Mouse (Mus musculus): Measurements from ENCODE around the gene Flnb.

Flnb gene

DNA sequence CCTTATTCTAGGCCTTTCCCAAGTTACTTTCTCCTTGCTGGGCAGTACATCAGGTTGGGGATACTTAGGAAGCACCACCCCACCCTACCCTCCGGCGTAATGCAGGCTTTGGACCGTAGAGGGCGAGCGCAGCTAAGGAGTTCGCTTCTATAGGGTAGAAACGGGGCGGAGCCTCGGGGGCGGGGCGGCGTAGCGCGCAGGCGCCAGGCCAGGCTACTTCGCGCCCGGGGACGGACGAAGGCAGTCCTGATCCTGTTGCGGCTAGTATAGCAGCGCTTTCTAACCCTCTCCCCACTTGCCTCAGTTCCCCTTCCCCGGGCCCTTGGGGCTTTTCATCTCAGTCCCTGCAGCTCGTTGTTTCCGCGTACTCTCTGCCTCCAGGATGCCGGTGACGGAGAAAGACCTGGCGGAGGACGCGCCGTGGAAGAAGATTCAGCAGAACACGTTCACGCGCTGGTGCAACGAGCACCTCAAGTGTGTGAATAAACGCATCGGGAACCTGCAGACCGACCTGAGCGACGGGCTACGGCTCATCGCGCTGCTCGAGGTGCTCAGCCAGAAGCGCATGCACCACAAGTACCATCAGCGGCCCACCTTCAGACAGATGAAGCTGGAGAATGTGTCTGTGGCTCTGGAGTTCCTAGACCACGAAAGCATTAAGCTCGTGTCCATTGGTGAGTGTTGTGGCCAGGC lies at the start of gene Flnb:
Gene Flnb (plus strand): TSS at position 188 of the 693 bp plus-strand sequence.
- DNase-seq (ENCODE audit: low spot score): peak; percentile 99

- DNase-seq (ENCODE audit: low spot score): peak; percentile 19
These were observed 43.9 kb upstream of the Flnb start for GRCm38 (mm10) chr14:7773714-7774389.

- no peak for DNase-seq (ENCODE audit: low spot score)
These were observed 31.7 kb upstream of the Flnb start for GRCm38 (mm10) chr14:7786073-7786472.

GRCm38 (mm10) chr14:7789266-7790030 lies 28.3 kb upstream of the Flnb start:
- DNase-seq (ENCODE audit: low spot score): no peak

DNA sequence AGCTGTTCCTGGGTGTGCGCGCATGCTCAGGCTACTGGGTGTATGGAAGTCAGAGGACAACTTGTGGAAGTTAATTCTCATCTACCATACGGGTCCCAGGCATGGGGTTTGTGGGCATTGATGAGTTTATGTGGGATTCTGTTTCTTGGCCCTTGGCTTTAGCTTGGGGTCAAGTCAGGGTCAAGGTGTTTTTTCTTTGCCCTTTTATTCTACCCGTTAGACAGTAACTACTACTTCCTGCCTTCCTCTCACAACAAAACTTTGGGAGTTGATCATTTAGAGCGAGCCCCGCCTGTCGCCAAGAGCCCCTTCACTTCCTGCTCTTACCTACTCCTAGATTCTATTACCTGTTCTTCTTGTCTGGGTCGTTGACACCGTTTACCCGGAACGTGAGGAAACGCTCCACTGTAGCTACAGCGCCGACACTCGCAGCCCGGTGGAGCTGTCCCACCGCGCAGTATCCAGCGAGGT lies 26.7 kb upstream of the Flnb start:
- DNase-seq (ENCODE audit: low spot score): no peak

DNA sequence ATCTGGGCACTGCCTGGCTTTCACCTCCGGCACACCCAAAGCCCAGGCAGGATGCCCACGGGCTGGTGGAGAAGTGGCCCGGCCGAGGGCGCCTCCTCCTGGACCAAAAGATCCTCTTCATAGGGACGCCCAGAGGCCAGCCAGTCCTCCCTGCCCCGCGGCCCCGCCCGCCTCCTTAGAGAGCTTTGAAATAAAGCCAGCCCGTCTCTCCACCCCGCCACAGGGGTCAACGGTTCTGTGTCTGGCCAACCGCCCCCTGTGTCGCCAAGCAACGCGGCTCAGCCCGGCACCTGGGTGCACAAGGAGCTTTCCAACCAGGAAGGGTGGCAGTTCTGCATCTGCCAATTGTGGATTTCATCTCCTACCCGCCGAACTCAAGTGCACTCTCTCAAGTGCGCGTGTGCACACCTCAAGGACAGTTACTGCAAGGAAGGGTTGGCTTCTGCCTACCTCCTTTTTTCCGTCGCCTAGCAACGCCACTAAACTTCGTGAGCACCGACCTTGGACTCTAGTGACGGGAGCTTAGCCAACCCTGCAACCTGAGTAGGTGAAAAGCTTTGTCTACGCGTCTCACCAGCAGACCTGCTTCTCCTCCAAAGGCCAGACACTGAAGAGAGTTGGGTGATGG lies 26.1 kb upstream of the Flnb start, which contains the start of gene Gm26661:
Gene Gm26661 (plus strand): TSS at position 56 of the 628 bp plus-strand sequence.
- peak; percentile 58 for DNase-seq (ENCODE audit: low spot score)

DNA sequence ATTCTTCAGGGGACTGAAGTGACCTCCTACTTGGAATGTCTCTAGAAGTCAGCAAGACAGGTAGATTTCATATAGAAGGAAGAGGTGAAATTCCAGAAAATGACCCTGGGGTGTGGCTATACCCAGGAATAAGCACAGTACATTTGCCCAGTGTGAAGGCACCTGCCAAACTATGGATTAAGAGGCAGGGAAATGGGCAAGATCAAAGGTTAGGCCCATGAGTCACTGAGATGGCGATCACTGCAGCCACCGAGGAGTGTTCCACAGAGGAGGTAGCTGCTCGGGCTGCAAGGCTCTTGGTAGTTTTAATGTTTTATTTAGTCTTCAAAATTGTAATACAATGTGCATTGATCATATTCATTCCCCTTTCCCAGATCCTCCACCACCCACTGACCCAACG lies 21.8 kb upstream of the Flnb start:
- DNase-seq (ENCODE audit: low spot score): no peak

DNA sequence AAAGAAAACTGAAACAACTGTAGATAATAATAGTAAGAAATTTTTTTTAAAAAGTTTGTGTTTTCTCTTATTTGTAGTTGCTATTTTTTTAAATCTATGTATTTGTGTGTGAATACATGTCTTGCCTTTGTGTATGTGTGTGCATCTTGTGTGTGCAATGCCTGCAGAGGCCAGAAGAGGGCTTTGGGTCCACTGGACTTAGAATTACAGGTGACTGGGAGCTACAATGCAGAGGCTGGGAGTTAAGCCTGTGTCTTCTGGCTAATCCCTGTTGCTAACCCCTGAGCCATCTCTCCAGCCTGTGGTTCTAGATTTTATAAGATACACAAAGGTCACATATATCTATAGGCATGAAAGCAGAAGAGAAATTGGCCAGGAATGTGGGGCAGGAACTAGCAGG lies 17.1 kb upstream of the Flnb start:
- no peak for DNase-seq (ENCODE audit: low spot score)

GRCm38 (mm10) chr14:7801831-7802230 lies 15.9 kb upstream of the Flnb start:
- no peak for DNase-seq (ENCODE audit: low spot score)

GRCm38 (mm10) chr14:7803874-7804557 lies 13.7 kb upstream of the Flnb start:
- DNase-seq (ENCODE audit: low spot score): no peak

DNA sequence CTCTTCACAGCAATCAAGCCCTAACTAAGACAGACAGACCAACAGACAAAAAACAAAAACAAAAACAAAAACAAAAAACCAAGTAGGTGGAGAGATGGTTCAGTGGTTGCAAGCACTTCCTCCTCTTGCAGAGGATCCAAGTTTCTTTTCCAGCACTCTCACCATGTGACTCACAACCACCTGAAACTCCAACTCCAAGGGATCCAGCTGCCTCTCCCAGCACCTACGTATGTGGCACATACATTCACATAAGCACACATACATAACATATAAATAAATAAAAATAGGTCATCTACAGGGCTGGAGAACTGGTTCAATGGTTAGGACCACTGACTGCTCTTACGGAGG lies 13.2 kb upstream of the Flnb start:
- no peak for DNase-seq (ENCODE audit: low spot score)

GRCm38 (mm10) chr14:7807711-7808110 lies 10.0 kb upstream of the Flnb start:
- no peak for DNase-seq (ENCODE audit: low spot score)

GRCm38 (mm10) chr14:7808501-7808981 lies 9.2 kb upstream of the Flnb start:
- peak; percentile 52 for DNase-seq (ENCODE audit: low spot score)

GRCm38 (mm10) chr14:7809043-7809955 lies 8.5 kb upstream of the Flnb start:
- DNase-seq (ENCODE audit: low spot score): peak; percentile 51

- DNase-seq (ENCODE audit: low spot score): no peak
These were observed 835 bp downstream of the Flnb start for GRCm38 (mm10) chr14:7818463-7819121.

DNA sequence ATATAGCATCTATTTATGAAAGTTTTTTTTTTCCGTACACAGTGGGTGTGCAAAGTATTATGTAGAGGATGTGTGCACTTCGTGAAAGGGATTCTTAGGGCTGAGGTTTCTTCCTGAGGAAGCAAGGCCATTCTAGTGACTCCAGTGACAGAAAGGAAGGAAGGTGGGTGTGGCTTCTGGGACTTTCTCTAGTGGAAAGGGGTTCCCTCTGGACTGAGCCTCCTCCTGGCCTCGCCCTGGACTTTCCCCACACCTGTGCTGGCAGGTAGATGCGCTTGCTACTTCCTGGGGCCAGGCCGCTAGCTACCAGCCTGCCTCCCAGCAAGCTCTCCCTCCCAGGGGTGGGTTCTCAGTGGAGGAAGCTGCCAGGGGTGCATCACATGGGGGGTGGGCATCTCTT lies 1.7 kb downstream of the Flnb start:
- DNase-seq (ENCODE audit: low spot score): no peak

DNA sequence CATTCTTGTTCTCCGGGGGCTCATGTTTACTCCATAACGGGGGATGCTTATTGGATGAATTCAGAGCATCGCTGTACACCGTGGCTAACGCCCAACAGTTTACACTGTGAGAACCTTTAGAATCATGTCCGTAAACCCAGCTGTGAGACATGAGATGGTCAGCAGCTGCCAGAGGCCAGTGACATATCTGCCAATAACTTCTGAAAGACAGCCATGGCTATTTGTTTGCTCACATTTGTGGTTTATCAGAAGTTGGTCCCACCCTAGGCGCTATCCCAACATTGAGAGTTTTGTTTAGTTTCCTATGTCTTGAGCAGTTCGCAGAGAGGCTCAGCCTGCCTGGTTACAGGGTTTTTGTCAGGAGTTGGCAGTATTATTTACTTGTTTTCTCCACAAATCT lies 3.6 kb downstream of the Flnb start:
- no peak for DNase-seq (ENCODE audit: low spot score)

DNA sequence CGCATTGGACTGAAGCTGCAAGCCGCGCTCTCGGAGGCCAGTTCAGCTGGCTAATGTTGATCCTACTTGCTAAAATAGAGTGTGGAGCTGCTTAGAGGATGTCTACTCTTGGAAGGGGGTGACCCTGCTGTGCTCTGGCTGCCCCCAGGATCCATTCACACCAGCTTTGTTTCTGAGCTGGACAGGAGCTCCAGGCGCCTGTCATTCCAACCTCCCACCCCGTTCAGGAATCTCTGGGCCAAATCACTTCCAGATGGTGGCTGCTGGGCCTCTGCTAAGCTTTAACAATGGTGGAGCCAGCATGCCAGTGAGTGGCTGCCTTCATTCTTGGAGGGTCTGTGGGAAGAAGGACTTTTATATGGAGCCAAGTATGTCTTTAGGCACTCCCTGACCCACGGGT lies 4.9 kb downstream of the Flnb start:
- DNase-seq (ENCODE audit: low spot score): no peak

DNA sequence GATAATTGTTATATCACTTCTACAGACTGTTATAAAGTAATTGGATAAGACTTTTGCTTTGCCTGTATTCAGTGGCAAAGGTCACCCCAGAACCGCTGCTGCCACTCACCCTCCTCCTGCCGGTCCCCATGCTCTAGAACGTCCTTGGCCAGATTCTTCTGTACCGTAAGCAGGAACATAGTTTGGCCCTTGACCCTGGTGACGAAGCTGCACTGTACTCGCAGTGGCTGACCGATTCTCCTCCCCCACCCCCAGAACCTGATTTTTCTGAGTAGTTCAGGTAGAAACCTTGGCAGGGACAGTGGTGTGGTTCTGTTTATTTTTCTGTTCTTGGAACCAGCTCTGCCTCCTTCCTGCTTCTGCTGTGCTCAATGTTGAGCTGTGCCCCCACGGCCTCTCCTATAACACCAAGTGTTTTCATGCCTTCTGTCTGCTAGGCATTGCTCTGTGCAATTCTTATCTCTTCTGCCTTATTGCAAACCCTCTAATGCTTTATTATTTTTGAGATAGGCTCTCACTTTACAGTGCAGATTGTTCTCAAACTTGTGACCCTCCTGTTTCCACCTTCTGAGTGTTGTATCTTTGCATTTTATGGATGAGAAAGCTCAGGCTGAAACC lies 7.0 kb downstream of the Flnb start:
- no peak for DNase-seq (ENCODE audit: low spot score)
